Mouse (Mus musculus): ENCODE data around the gene Cox5a. TPM values are rescaled to one million over a fixed set of nuclear protein-coding genes. Genes with fewer than 3 reads are reported as not detected.

The Cox5a gene
- polyA plus RNA-seq, 1 experiment from 2014 or later, result 673 TPM

GRCm38 (mm10) chr9:57531946-57532345, 10.9 kb downstream of the Cox5a start:
- Histone ChIP-seq H3K4me2 (no peak overlapping the region), H3K9ac (no peak overlapping the region), H3K27ac (no peak overlapping the region), H3K36me3 (peaks cover 65% of the 10 kb centered on the region), H3K9me3 (replicated peaks) (no peaks in the 10 kb centered on the region), H3K4me1 (peaks cover 5% of the 10 kb centered on the region), H3K4me3 (replicated peaks) (no peak overlapping the region), H3K27me3 (no peaks in the 10 kb centered on the region)
- 79% methylated on average over 1 of the region's 1 CpGs for WGBS
- ATAC-seq (replicated peaks; ENCODE audit: low FRiP score), result no peak

GRCm38 (mm10) chr9:57536362-57536761, 15.3 kb downstream of the Cox5a start:
- WGBS, result 83% methylated on average over 5 of the region's 5 CpGs
- Histone ChIP-seq H3K4me3 (replicated peaks) (peak overlapping the region; percentile 76; the same call in 1 of the 2 replicates), H3K9ac (no peak overlapping the region), H3K4me2 (peak overlapping the region; percentile 80), H3K4me1 (peaks cover 22% of the 10 kb centered on the region), H3K9me3 (replicated peaks) (no peaks in the 10 kb centered on the region), H3K27ac (no peak overlapping the region), H3K36me3 (peaks cover 66% of the 10 kb centered on the region), H3K27me3 (no peaks in the 10 kb centered on the region)
- no peak for ATAC-seq (replicated peaks; ENCODE audit: low FRiP score)

GRCm38 (mm10) chr9:57537044-57537727, 16.1 kb downstream of the Cox5a start, which contains the start of gene Fam219b:
TSS of gene Fam219b (plus strand) at chr9:57537528.
- 2% methylated on average over 45 of the region's 45 CpGs for WGBS
- H3K4me2 ChIP-seq, result peak within 1 kb of the TSS; percentile 80
- no peaks in the 10 kb centered on the region for H3K9me3 ChIP-seq (replicated peaks)
- H3K36me3 ChIP-seq, result peaks cover 65% of the 10 kb centered on the region
- H3K27me3 ChIP-seq, result no peaks in the 10 kb centered on the region
- H3K9ac ChIP-seq, result peak within 1 kb of the TSS; percentile 82
- peaks cover 22% of the 10 kb centered on the region for H3K4me1 ChIP-seq
- peak; percentile 91 for ATAC-seq (replicated peaks; ENCODE audit: low FRiP score)
- H3K4me3 ChIP-seq (replicated peaks), result peak within 1 kb of the TSS; percentile 76
- H3K27ac ChIP-seq, result peak within 1 kb of the TSS; percentile 82

- Histone ChIP-seq H3K4me3 (replicated peaks) (peak overlapping the region; percentile 76), H3K27ac (peak overlapping the region; percentile 82), H3K36me3 (peaks cover 65% of the 10 kb centered on the region), H3K9me3 (replicated peaks) (no peaks in the 10 kb centered on the region), H3K27me3 (no peaks in the 10 kb centered on the region), H3K9ac (peak overlapping the region; percentile 82), H3K4me2 (peak overlapping the region; percentile 80), H3K4me1 (peaks cover 22% of the 10 kb centered on the region)
- peak; percentile 76 for ATAC-seq (replicated peaks; ENCODE audit: low FRiP score)
- WGBS, result under 1% methylated on average over 24 of the region's 24 CpGs
Observed at GRCm38 (mm10) chr9:57537728-57538181, 16.7 kb downstream of the Cox5a start.

GRCm38 (mm10) chr9:57539550-57539949, 18.5 kb downstream of the Cox5a start:
- ATAC-seq (replicated peaks; ENCODE audit: low FRiP score), result no peak
- 93% methylated on average over 2 of the region's 2 CpGs for WGBS
- H3K36me3 ChIP-seq, result peaks cover 63% of the 10 kb centered on the region

GRCm38 (mm10) chr9:57541312-57541711, 20.2 kb downstream of the Cox5a start:
- no peak overlapping the region for H3K27ac ChIP-seq
- 6% methylated on average over 1 of the region's 1 CpGs for WGBS
- H3K4me2 ChIP-seq, result no peak overlapping the region
- H3K4me1 ChIP-seq, result peaks cover 22% of the 10 kb centered on the region
- no peak overlapping the region for H3K4me3 ChIP-seq (replicated peaks)
- no peaks in the 10 kb centered on the region for H3K9me3 ChIP-seq (replicated peaks)
- no peak for ATAC-seq (replicated peaks; ENCODE audit: low FRiP score)
- H3K27me3 ChIP-seq, result no peaks in the 10 kb centered on the region
- H3K36me3 ChIP-seq, result peaks cover 72% of the 10 kb centered on the region
- no peak overlapping the region for H3K9ac ChIP-seq

More at GRCm38 (mm10) chr9:57539550-57539949, 18.5 kb downstream of the Cox5a start:
- Histone ChIP-seq H3K4me3 (replicated peaks) (no peak overlapping the region), H3K27ac (no peak overlapping the region), H3K9me3 (replicated peaks) (no peaks in the 10 kb centered on the region), H3K27me3 (no peaks in the 10 kb centered on the region), H3K9ac (no peak overlapping the region), H3K4me1 (peaks cover 22% of the 10 kb centered on the region), H3K4me2 (no peak overlapping the region)

- H3K9ac ChIP-seq, result no peak overlapping the region
- no peak overlapping the region for H3K27ac ChIP-seq
- H3K4me1 ChIP-seq, result peaks cover 3% of the 10 kb centered on the region; the same call in 1 of the 2 replicates
- H3K27me3 ChIP-seq, result no peaks in the 10 kb centered on the region
- H3K9me3 ChIP-seq (replicated peaks), result no peaks in the 10 kb centered on the region
- no peak overlapping the region for H3K4me3 ChIP-seq (replicated peaks)
- no peak for ATAC-seq (replicated peaks; ENCODE audit: low FRiP score)
- H3K36me3 ChIP-seq, result peaks cover 96% of the 10 kb centered on the region
- H3K4me2 ChIP-seq, result no peak overlapping the region
- WGBS, result 76% methylated on average over 3 of the region's 3 CpGs
Observed at GRCm38 (mm10) chr9:57543951-57544350, 22.9 kb downstream of the Cox5a start.

- H3K27me3 ChIP-seq, result no peaks in the 10 kb centered on the region
- WGBS, result 73% methylated on average over 5 of the region's 5 CpGs
- H3K4me2 ChIP-seq, result no peak overlapping the region
- no peak overlapping the region for H3K27ac ChIP-seq
- peaks cover 7% of the 10 kb centered on the region for H3K4me1 ChIP-seq
- peaks cover 84% of the 10 kb centered on the region for H3K36me3 ChIP-seq
- no peaks in the 10 kb centered on the region for H3K9me3 ChIP-seq (replicated peaks)
- H3K9ac ChIP-seq, result no peak overlapping the region
- H3K4me3 ChIP-seq (replicated peaks), result no peak overlapping the region
- ATAC-seq (replicated peaks; ENCODE audit: low FRiP score), result no peak
Observed at GRCm38 (mm10) chr9:57547287-57547686, 26.2 kb downstream of the Cox5a start.

GRCm38 (mm10) chr9:57547869-57548268, 26.8 kb downstream of the Cox5a start:
- Histone ChIP-seq H3K36me3 (peaks cover 78% of the 10 kb centered on the region), H3K9me3 (replicated peaks) (no peaks in the 10 kb centered on the region), H3K4me1 (peaks cover 7% of the 10 kb centered on the region), H3K27ac (no peak overlapping the region), H3K4me3 (replicated peaks) (no peak overlapping the region), H3K9ac (no peak overlapping the region), H3K27me3 (no peaks in the 10 kb centered on the region), H3K4me2 (no peak overlapping the region)
- 88% methylated on average over 11 of the region's 11 CpGs for WGBS
- no peak for ATAC-seq (replicated peaks; ENCODE audit: low FRiP score)

GRCm38 (mm10) chr9:57549186-57549585, 28.1 kb downstream of the Cox5a start:
- 92% methylated on average over 4 of the region's 4 CpGs for WGBS
- Histone ChIP-seq H3K27ac (no peak overlapping the region), H3K27me3 (no peaks in the 10 kb centered on the region), H3K4me3 (replicated peaks) (no peak overlapping the region), H3K9me3 (replicated peaks) (no peaks in the 10 kb centered on the region), H3K4me1 (peaks cover 7% of the 10 kb centered on the region), H3K9ac (no peak overlapping the region), H3K36me3 (peaks cover 67% of the 10 kb centered on the region), H3K4me2 (no peak overlapping the region)
- ATAC-seq (replicated peaks; ENCODE audit: low FRiP score), result no peak

- H3K4me2 ChIP-seq, result no peak overlapping the region
- no peak overlapping the region for H3K4me3 ChIP-seq (replicated peaks)
- no peaks in the 10 kb centered on the region for H3K9me3 ChIP-seq (replicated peaks)
- WGBS, result 87% methylated on average over 11 of the region's 11 CpGs
- no peak overlapping the region for H3K27ac ChIP-seq
- H3K36me3 ChIP-seq, result peaks cover 56% of the 10 kb centered on the region
- no peaks in the 10 kb centered on the region for H3K27me3 ChIP-seq
- H3K4me1 ChIP-seq, result peaks cover 7% of the 10 kb centered on the region
- no peak overlapping the region for H3K9ac ChIP-seq
- ATAC-seq (replicated peaks; ENCODE audit: low FRiP score), result no peak
Observed at GRCm38 (mm10) chr9:57550126-57550862, 29.2 kb downstream of the Cox5a start.
